Comparison of ENCODE assay signal across 9 mouse cellular contexts in the genomic region with DNA sequence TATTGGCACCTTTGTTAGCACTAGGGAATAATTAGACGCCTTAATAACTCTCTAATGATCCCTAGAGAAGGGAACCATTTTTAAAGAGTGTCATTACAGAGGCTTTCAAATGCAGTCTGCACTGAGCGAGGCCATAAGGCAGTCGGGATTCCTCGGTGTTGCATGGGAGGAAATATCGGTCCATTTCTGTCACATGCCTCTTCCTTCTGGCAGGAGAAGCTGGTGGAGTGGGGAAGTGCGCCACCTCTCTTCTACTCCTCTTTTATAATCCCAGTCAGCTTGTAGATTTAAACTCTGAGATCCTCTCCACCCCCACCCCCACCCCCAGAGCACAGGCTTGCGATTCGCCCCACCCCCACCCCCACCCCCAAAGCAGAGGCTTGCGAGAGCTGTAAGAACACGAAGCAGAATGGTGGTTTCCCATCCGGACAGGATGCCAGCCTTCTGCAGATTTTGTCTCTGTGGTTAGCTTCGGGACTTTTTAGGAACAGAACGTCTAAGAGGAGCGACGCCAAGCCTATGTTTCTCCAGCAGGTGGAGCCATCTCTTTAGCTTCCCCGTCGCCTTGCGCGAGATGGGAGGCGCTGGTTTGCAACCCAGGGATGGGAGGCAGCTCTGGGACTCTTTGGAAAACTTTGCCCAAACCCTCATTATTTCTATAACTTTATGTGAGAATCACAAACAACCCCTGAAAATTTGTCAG. TPM values are rescaled to one million over a fixed set of nuclear protein-coding genes. Genes with fewer than 3 reads are reported as not detected.
DNase-seq lines count a peak whose midpoint lies in the region; ATAC-seq and TF ChIP-seq lines count a peak whose summit lies in the region.
"Had no signal": no experiment of that assay in that cellular context is flagged by ENCODE, and none has a peak within 500 bp of the region (broad histone marks: within the 10 kb centered on the region; RNA-seq: fewer than 3 reads in every experiment).

No protein-coding gene starts in this region.

- dilution Hi-C loops in CH12.LX (cut with MboI; ENCODE audit: extremely low pct_ligation_motif_present, extremely low pct_unique_long_range_greater_than_20kb, low sequenced_read_pairs) = no loop called here

- in situ Hi-C loops in CH12.LX (cut with MboI; ENCODE audit: low pct_ligation_motif_present, low pct_unique_long_range_greater_than_20kb, low sequenced_read_pairs) = loop anchor here (5.0 to 25.0 kb wide), 3 partner anchors 220 to 798 kb away; no protein-coding TSS in a partner anchor

- H3K79me2 ChIP-seq in CH12.LX (replicated peaks; ENCODE audit: control insufficient read depth, extremely low read depth, insufficient read depth, poor library complexity, severe bottlenecking) = no peaks in the 10 kb centered on the region

- H3K4me1 ChIP-seq in CH12.LX (ENCODE audit: control insufficient read depth in 1 of 2, insufficient read depth in 2 of 2) = peaks cover 4 to 14% of the 10 kb centered on the region in 2 experiments; a peak in 3 of 4 replicates
- no peaks in the 10 kb centered on the region for H3K4me1 ChIP-seq in heart, embryonic 13.5 days
- H3K4me1 ChIP-seq in kidney, embryonic 16.5 days (ENCODE audit: insufficient read depth, low read length) = peaks cover 7% of the 10 kb centered on the region; the same call in 1 of the 2 replicates
- H3K4me1 ChIP-seq in limb, embryonic 15.5 days = peaks cover 4% of the 10 kb centered on the region; the same call in 1 of the 2 replicates

- H3K4me2 ChIP-seq in CH12.LX (ENCODE audit: insufficient read depth, low read depth, poor library complexity, severe bottlenecking) = peak overlapping the region; percentile 62; the same call in 1 of the 2 replicates
- H3K4me2 ChIP-seq in heart, embryonic 13.5 days = peak overlapping the region; percentile 64
- peak overlapping the region; percentile 52 for H3K4me2 ChIP-seq in kidney, embryonic 16.5 days (replicated peaks; ENCODE audit: low read depth, low read length)
- peak overlapping the region; percentile 41 for H3K4me2 ChIP-seq in limb, embryonic 15.5 days

- TF ChIP-seq POLR2A in CH12.LX (IDR thresholded peaks at IDR 0.05; ENCODE audit: low read depth, low read length) = 0 out of 2 replicates have a peak, but pooled peaks have one; percentile 7
- no peak for TF ChIP-seq POLR2A in brain, embryonic 14.5 days (IDR thresholded peaks at IDR 0.05; ENCODE audit: borderline replicate concordance, extremely low read depth, insufficient read depth, insufficient read length, poor library complexity, severe bottlenecking)

- no peak overlapping the region for H3K27ac ChIP-seq in CH12.LX (ENCODE audit: insufficient read depth, low read depth)
- H3K27ac ChIP-seq in heart, embryonic 13.5 days (replicated peaks) = no peak overlapping the region
- no peak overlapping the region for H3K27ac ChIP-seq in kidney, embryonic 16.5 days (ENCODE audit: low read length)
- H3K27ac ChIP-seq in limb, embryonic 15.5 days = no peak overlapping the region

- H3K36me3 ChIP-seq in CH12.LX (replicated peaks in 1 of 2; ENCODE audit: control insufficient read depth in 1 of 2, insufficient read depth in 1 of 2, low read length in 1 of 2) = no peaks in the 10 kb centered on the region
- H3K36me3 ChIP-seq in heart, embryonic 13.5 days = no peaks in the 10 kb centered on the region
- no peaks in the 10 kb centered on the region for H3K36me3 ChIP-seq in kidney, embryonic 16.5 days (ENCODE audit: insufficient read depth, low read length)
- H3K36me3 ChIP-seq in limb, embryonic 15.5 days = no peaks in the 10 kb centered on the region

- TF ChIP-seq RAD21 in CH12.LX (IDR thresholded peaks at IDR 0.05; ENCODE audit: low read depth, low read length) = peak; percentile 98

- peak; percentile 90 for DNase-seq in CH12.LX (ENCODE audit: extremely low read depth)
- peak; percentile 91 for DNase-seq in brain, embryonic 14.5 days (ENCODE audit: low read depth)
- peak; percentile 35 for DNase-seq in fibroblast of lung, adult 2 months (ENCODE audit: low read depth)
- DNase-seq in naive thymus-derived CD4-positive, alpha-beta T cell, adult 2 months (ENCODE audit: low read depth) = peak; percentile 32
- peak; percentile 39 for DNase-seq in testis, postnatal 14 days (ENCODE audit: low spot score)

- TF ChIP-seq CTCF in CH12.LX (conservative IDR thresholded peaks at IDR 0.05 in 1 of 2, IDR thresholded peaks at IDR 0.05 in 1 of 2; ENCODE audit: low read depth in 2 of 2, low read length in 2 of 2) = peak; percentile 28 to 97; a peak in 3 of 4 replicates
- TF ChIP-seq CTCF in brain, embryonic 14.5 days (IDR thresholded peaks at IDR 0.05; ENCODE audit: borderline replicate concordance, extremely low read depth, insufficient read depth, insufficient read length) = peak; percentile 94

- H3K27me3 ChIP-seq in CH12.LX (replicated peaks) = no peaks in the 10 kb centered on the region
- H3K27me3 ChIP-seq in heart, embryonic 13.5 days (replicated peaks) = peaks cover 79% of the 10 kb centered on the region
- peaks cover 24% of the 10 kb centered on the region for H3K27me3 ChIP-seq in kidney, embryonic 16.5 days (ENCODE audit: insufficient read depth, low read length)
- H3K27me3 ChIP-seq in limb, embryonic 15.5 days = peaks cover 34% of the 10 kb centered on the region

- no peaks in the 10 kb centered on the region for H3K9me3 ChIP-seq in CH12.LX (replicated peaks; ENCODE audit: low read length)
- no peaks in the 10 kb centered on the region for H3K9me3 ChIP-seq in heart, embryonic 13.5 days
- H3K9me3 ChIP-seq in kidney, embryonic 16.5 days (ENCODE audit: low read length) = no peaks in the 10 kb centered on the region
- H3K9me3 ChIP-seq in limb, embryonic 15.5 days = no peaks in the 10 kb centered on the region

- peak; percentile 44; the same call in 1 of the 2 replicates for TF ChIP-seq EP300 in CH12.LX (IDR thresholded peaks at IDR 0.05; ENCODE audit: low read length)

- no peak overlapping the region for H3K4me3 ChIP-seq in CH12.LX (replicated peaks in 1 of 3; ENCODE audit: low read depth in 2 of 3, low read length in 2 of 3, poor library complexity in 1 of 3)
- H3K4me3 ChIP-seq in heart, embryonic 13.5 days = peak overlapping the region; percentile 36
- H3K4me3 ChIP-seq in kidney, embryonic 16.5 days (ENCODE audit: low read length) = peak overlapping the region; percentile 29
- peak overlapping the region; percentile 26 for H3K4me3 ChIP-seq in limb, embryonic 15.5 days
- H3K4me3 ChIP-seq: erythroblast, embryonic 14.5 days had no signal

- H3K9ac ChIP-seq in CH12.LX (ENCODE audit: insufficient read depth, low read depth) = peak overlapping the region; percentile 7; the same call in 1 of the 2 replicates
- H3K9ac ChIP-seq in heart, embryonic 13.5 days = peak overlapping the region; percentile 40; the same call in 1 of the 2 replicates
- H3K9ac ChIP-seq in kidney, embryonic 16.5 days (replicated peaks; ENCODE audit: low read length) = no peak overlapping the region
- H3K9ac ChIP-seq in limb, embryonic 15.5 days = no peak overlapping the region

- no peak for ATAC-seq in heart, embryonic 13.5 days (ENCODE audit: extremely low read depth, insufficient number of reproducible peaks, low FRiP score, low TSS enrichment)
- ATAC-seq in kidney, embryonic 16.5 days (ENCODE audit: low FRiP score, low TSS enrichment) = peak; percentile 79; the same call in 1 of the 2 replicates
- ATAC-seq in limb, embryonic 15.5 days (ENCODE audit: insufficient number of reproducible peaks, low FRiP score, low TSS enrichment, low read depth) = peak; percentile 58

- WGBS in heart, embryonic 13.5 days = 3% methylated on average over 20 of the region's 20 CpGs
- WGBS in kidney, embryonic 16.5 days = 1% methylated on average over 20 of the region's 20 CpGs
- WGBS in limb, embryonic 15.5 days = 2% methylated on average over 20 of the region's 20 CpGs

TF ChIP-seq in CH12.LX, 34 proteins besides CTCF, POLR2A, EP300 and RAD21 (continues in another document):
- TF ChIP-seq USF2 (conservative IDR thresholded peaks at IDR 0.05; ENCODE audit: low read depth, low read length) (no peak), NELFE (IDR thresholded peaks at IDR 0.05; ENCODE audit: low read depth, low read length) (0 out of 2 replicates have a peak, but pooled peaks have one; percentile 10), BHLHE40 (IDR thresholded peaks at IDR 0.05; ENCODE audit: low read depth, low read length) (no peak), HCFC1 (IDR thresholded peaks at IDR 0.05; ENCODE audit: low read depth, low read length) (peak; percentile 27; the same call in 1 of the 2 replicates), SIN3A (IDR thresholded peaks at IDR 0.05; ENCODE audit: low read length) (peak; percentile 69), KAT2A (IDR thresholded peaks at IDR 0.05; ENCODE audit: insufficient replicate concordance, low read length) (no peak), IRF4 (IDR thresholded peaks at IDR 0.05; ENCODE audit: low read depth, low read length) (peak; percentile 47), CHD2 (IDR thresholded peaks at IDR 0.05; ENCODE audit: low read length) (peak; percentile 76), SMC3 (IDR thresholded peaks at IDR 0.05; ENCODE audit: low read depth, low read length) (peak; percentile 96), ETS1 (conservative IDR thresholded peaks at IDR 0.05; ENCODE audit: low read depth, low read length) (0 out of 2 replicates have a peak, but pooled peaks have one; percentile 32), ELF1 (IDR thresholded peaks at IDR 0.05; ENCODE audit: low read depth, low read length) (peak; percentile 3; the same call in 1 of the 2 replicates), JUN (IDR thresholded peaks at IDR 0.05; ENCODE audit: insufficient read depth, low read depth, low read length) (no peak), ZC3H11A (IDR thresholded peaks at IDR 0.05; ENCODE audit: low read depth, low read length) (peak; percentile 85), MEF2A (IDR thresholded peaks at IDR 0.05; ENCODE audit: borderline replicate concordance, low read depth, low read length) (peak; percentile 69)

RNA-seq across cellular contexts. Expression of a gene that starts 23.3 kb away (rescaled TPM):
- total RNA-seq in CH12.LX (2012; rRNA removed) = 0.04 TPM in 1 of 2 replicates, not detected in the other
- not detected in 2 replicates for total RNA-seq in CH12.LX (2014; rRNA removed)
- 0.11 and 0.40 TPM in 2 replicates for polyA plus RNA-seq in CH12.LX (2012; ENCODE audit: insufficient read length, low read depth)
- polyA plus RNA-seq in brain, embryonic 14.5 days (2012; rRNA removed) = 1.3 and 3.1 TPM in 2 replicates
- 0.27 and 0.39 TPM in 2 replicates for polyA plus RNA-seq in heart, embryonic 13.5 days (2015; fragmentation: Nextera tagmentation; extraction: Ambion mirVana)
- polyA plus RNA-seq in kidney, embryonic 16.5 days (2015; fragmentation: Nextera tagmentation; extraction: Ambion mirVana) = 13.3 and 15.9 TPM in 2 replicates
- 3.9 and 4.3 TPM in 2 replicates for polyA plus RNA-seq in limb, embryonic 15.5 days (2015; fragmentation: Nextera tagmentation; extraction: Ambion mirVana)
- polyA plus RNA-seq: erythroblast, embryonic 14.5 days had no signal

RNA-seq across cellular contexts. Expression of a gene that starts 51.4 kb away (rescaled TPM):
- total RNA-seq in CH12.LX (2012; rRNA removed) (not detected in 2 replicates), CH12.LX (2014; rRNA removed) (not detected in 2 replicates)
- not detected in 2 replicates for polyA plus RNA-seq in CH12.LX (2012; ENCODE audit: insufficient read length, low read depth)
- polyA plus RNA-seq in brain, embryonic 14.5 days (2012; rRNA removed) = 24.0 and 26.9 TPM in 2 replicates
- polyA plus RNA-seq in heart, embryonic 13.5 days (2015; fragmentation: Nextera tagmentation; extraction: Ambion mirVana) = not detected in 2 replicates
- not detected in 2 replicates for polyA plus RNA-seq in kidney, embryonic 16.5 days (2015; fragmentation: Nextera tagmentation; extraction: Ambion mirVana)
- not detected in 2 replicates for polyA plus RNA-seq in limb, embryonic 15.5 days (2015; fragmentation: Nextera tagmentation; extraction: Ambion mirVana)
- polyA plus RNA-seq: erythroblast, embryonic 14.5 days had no signal

Comparison
In these comparisons a context has a peak if more than half of its experiments do, and no peak if none do; other contexts are left out.
1. DNase-seq: peak in every context shown above with its lines; median percentile 91 in brain, embryonic 14.5 days; 90 in CH12.LX; 39 in testis, postnatal 14 days; 35 in fibroblast of lung, adult 2 months; 32 in naive thymus-derived CD4-positive, alpha-beta T cell, adult 2 months.
2. H3K4me3 ChIP-seq: peak in heart, embryonic 13.5 days (single experiment), kidney, embryonic 16.5 days (single experiment) and limb, embryonic 15.5 days (single experiment); none in CH12.LX (0 of 3).
3. H3K9ac ChIP-seq: peak in CH12.LX (single experiment) and heart, embryonic 13.5 days (single experiment); none in kidney, embryonic 16.5 days (single experiment) and limb, embryonic 15.5 days (single experiment).
4. RNA of a gene that starts 51.4 kb away (polyA plus RNA-seq): 24.0 to 26.9 TPM in brain, embryonic 14.5 days; not detected in limb, embryonic 15.5 days, not detected in CH12.LX, not detected in heart, embryonic 13.5 days and not detected in kidney, embryonic 16.5 days; every median in the first group is over 10 times any median in the second.
5. Peak in every context shown above with its lines, with median percentiles within 50 percentile points of each other: H3K4me2 ChIP-seq.